Mouse (Mus musculus): ENCODE results near the gene Nfatc3. TPM values are rescaled to one million over a fixed set of nuclear protein-coding genes. Genes with fewer than 3 reads are reported as not detected.

Gene Nfatc3
- polyA plus RNA-seq, 1 experiment from 2014 or later: 6.5 TPM

- no peak overlapping the region for H3K4me3 ChIP-seq
- H3K27me3 ChIP-seq (ENCODE audit: insufficient read depth, poor library complexity, severe bottlenecking): no peaks in the 10 kb centered on the region
- peaks cover 6% of the 10 kb centered on the region; the same call in 1 of the 2 replicates for H3K4me1 ChIP-seq
- DNase-seq (ENCODE audit: low spot score): no peak
- WGBS: 94% methylated on average over 4 of the region's 4 CpGs
- H3K36me3 ChIP-seq: peaks cover 50% of the 10 kb centered on the region
- H3K9me3 ChIP-seq: no peaks in the 10 kb centered on the region
- H3K27ac ChIP-seq: no peak overlapping the region
Measured at GRCm38 (mm10) chr8:106108080-106108479, 49.4 kb downstream of the Nfatc3 start.

GRCm38 (mm10) chr8:106108729-106109128 is 50.1 kb downstream of the Nfatc3 start:
- peaks cover 46% of the 10 kb centered on the region for H3K36me3 ChIP-seq
- H3K27ac ChIP-seq: no peak overlapping the region
- WGBS: 92% methylated on average over 3 of the region's 3 CpGs
- no peak overlapping the region for H3K4me3 ChIP-seq
- peaks cover 6% of the 10 kb centered on the region; the same call in 1 of the 2 replicates for H3K4me1 ChIP-seq
- no peaks in the 10 kb centered on the region for H3K9me3 ChIP-seq
- H3K27me3 ChIP-seq (ENCODE audit: insufficient read depth, poor library complexity, severe bottlenecking): no peaks in the 10 kb centered on the region
- DNase-seq (ENCODE audit: low spot score): no peak

GRCm38 (mm10) chr8:106112041-106112440 is 53.4 kb downstream of the Nfatc3 start:
- Histone ChIP-seq H3K27ac (no peak overlapping the region), H3K4me1 (peaks cover 6% of the 10 kb centered on the region; the same call in 1 of the 2 replicates), H3K36me3 (peaks cover 59% of the 10 kb centered on the region), H3K27me3 (ENCODE audit: insufficient read depth, poor library complexity, severe bottlenecking) (no peaks in the 10 kb centered on the region), H3K9me3 (no peaks in the 10 kb centered on the region), H3K4me3 (no peak overlapping the region)
- no peak for DNase-seq (ENCODE audit: low spot score)
- WGBS: 73% methylated on average over 2 of the region's 2 CpGs

- no peak overlapping the region for H3K27ac ChIP-seq
- DNase-seq (ENCODE audit: low spot score): no peak
- H3K4me3 ChIP-seq: no peak overlapping the region
- H3K4me1 ChIP-seq: peaks cover 6% of the 10 kb centered on the region; the same call in 1 of the 2 replicates
- WGBS: 80% methylated on average over 1 of the region's 1 CpGs
- H3K9me3 ChIP-seq: no peaks in the 10 kb centered on the region
- H3K36me3 ChIP-seq: peaks cover 64% of the 10 kb centered on the region
- no peaks in the 10 kb centered on the region for H3K27me3 ChIP-seq (ENCODE audit: insufficient read depth, poor library complexity, severe bottlenecking)
Measured at GRCm38 (mm10) chr8:106112514-106112913, 53.9 kb downstream of the Nfatc3 start.

GRCm38 (mm10) chr8:106115897-106116296 is 57.3 kb downstream of the Nfatc3 start:
- Histone ChIP-seq H3K9me3 (no peaks in the 10 kb centered on the region), H3K4me1 (peaks cover 6% of the 10 kb centered on the region; the same call in 1 of the 2 replicates), H3K36me3 (peaks cover 56% of the 10 kb centered on the region), H3K4me3 (no peak overlapping the region), H3K27ac (no peak overlapping the region), H3K27me3 (ENCODE audit: insufficient read depth, poor library complexity, severe bottlenecking) (no peaks in the 10 kb centered on the region)
- no peak for DNase-seq (ENCODE audit: low spot score)
- WGBS: 89% methylated on average over 3 of the region's 3 CpGs

GRCm38 (mm10) chr8:106123443-106123842 is 64.8 kb downstream of the Nfatc3 start:
- 81% methylated on average over 3 of the region's 3 CpGs for WGBS

GRCm38 (mm10) chr8:106126055-106126454 is 67.4 kb downstream of the Nfatc3 start:
- WGBS: 94% methylated on average over 1 of the region's 1 CpGs
- DNase-seq (ENCODE audit: low spot score): peak; percentile 22
- H3K9me3 ChIP-seq: no peaks in the 10 kb centered on the region
- no peak overlapping the region for H3K4me3 ChIP-seq
- no peaks in the 10 kb centered on the region for H3K27me3 ChIP-seq (ENCODE audit: insufficient read depth, poor library complexity, severe bottlenecking)
- no peak overlapping the region for H3K27ac ChIP-seq
- no peaks in the 10 kb centered on the region for H3K4me1 ChIP-seq
- peaks cover 50% of the 10 kb centered on the region for H3K36me3 ChIP-seq

More at GRCm38 (mm10) chr8:106123443-106123842, 64.8 kb downstream of the Nfatc3 start:
- H3K36me3 ChIP-seq: peaks cover 44% of the 10 kb centered on the region
- no peaks in the 10 kb centered on the region for H3K4me1 ChIP-seq
- H3K27ac ChIP-seq: no peak overlapping the region
- H3K27me3 ChIP-seq (ENCODE audit: insufficient read depth, poor library complexity, severe bottlenecking): no peaks in the 10 kb centered on the region
- H3K4me3 ChIP-seq: no peak overlapping the region
- H3K9me3 ChIP-seq: no peaks in the 10 kb centered on the region
- DNase-seq (ENCODE audit: low spot score): no peak

- H3K36me3 ChIP-seq: peaks cover 55% of the 10 kb centered on the region
- 66% methylated on average over 3 of the region's 3 CpGs for WGBS
Measured at GRCm38 (mm10) chr8:106127054-106127453, 68.4 kb downstream of the Nfatc3 start.

GRCm38 (mm10) chr8:106127882-106128410 is 69.3 kb downstream of the Nfatc3 start:
- Histone ChIP-seq H3K4me1 (no peaks in the 10 kb centered on the region), H3K9me3 (no peaks in the 10 kb centered on the region), H3K27me3 (ENCODE audit: insufficient read depth, poor library complexity, severe bottlenecking) (peaks cover 8% of the 10 kb centered on the region; the same call in 1 of the 2 replicates), H3K27ac (no peak overlapping the region), H3K4me3 (no peak overlapping the region), H3K36me3 (peaks cover 64% of the 10 kb centered on the region)
- DNase-seq (ENCODE audit: low spot score): peak; percentile 24
- 80% methylated on average over 10 of the region's 10 CpGs for WGBS

More at GRCm38 (mm10) chr8:106127054-106127453, 68.4 kb downstream of the Nfatc3 start:
- DNase-seq (ENCODE audit: low spot score): no peak
- Histone ChIP-seq H3K9me3 (no peaks in the 10 kb centered on the region), H3K4me1 (no peaks in the 10 kb centered on the region), H3K27me3 (ENCODE audit: insufficient read depth, poor library complexity, severe bottlenecking) (no peaks in the 10 kb centered on the region), H3K4me3 (no peak overlapping the region), H3K27ac (no peak overlapping the region)

GRCm38 (mm10) chr8:106129232-106129930 is 70.7 kb downstream of the Nfatc3 start:
- Histone ChIP-seq H3K9me3 (no peaks in the 10 kb centered on the region), H3K27ac (no peak overlapping the region)
- DNase-seq (ENCODE audit: low spot score): peak; percentile 36

GRCm38 (mm10) chr8:106129997-106130396 is 71.4 kb downstream of the Nfatc3 start:
- Histone ChIP-seq H3K9me3 (no peaks in the 10 kb centered on the region), H3K4me1 (peaks cover 4% of the 10 kb centered on the region; the same call in 1 of the 2 replicates), H3K36me3 (peaks cover 63% of the 10 kb centered on the region), H3K27me3 (ENCODE audit: insufficient read depth, poor library complexity, severe bottlenecking) (peaks cover 29% of the 10 kb centered on the region), H3K4me3 (no peak overlapping the region), H3K27ac (no peak overlapping the region)
- peak; percentile 31 for DNase-seq (ENCODE audit: low spot score)
- 79% methylated on average over 2 of the region's 2 CpGs for WGBS

More at GRCm38 (mm10) chr8:106129232-106129930, 70.7 kb downstream of the Nfatc3 start:
- H3K36me3 ChIP-seq: peaks cover 63% of the 10 kb centered on the region
- H3K4me1 ChIP-seq: no peaks in the 10 kb centered on the region
- H3K4me3 ChIP-seq: no peak overlapping the region
- H3K27me3 ChIP-seq (ENCODE audit: insufficient read depth, poor library complexity, severe bottlenecking): peaks cover 23% of the 10 kb centered on the region

- peak; percentile 46 for DNase-seq (ENCODE audit: low spot score)
- Histone ChIP-seq H3K4me3 (no peak overlapping the region), H3K27me3 (ENCODE audit: insufficient read depth, poor library complexity, severe bottlenecking) (peaks cover 34% of the 10 kb centered on the region), H3K4me1 (peaks cover 9% of the 10 kb centered on the region), H3K27ac (no peak overlapping the region), H3K9me3 (no peaks in the 10 kb centered on the region), H3K36me3 (peaks cover 63% of the 10 kb centered on the region)
- WGBS: 74% methylated on average over 2 of the region's 2 CpGs
Measured at GRCm38 (mm10) chr8:106130505-106130904, 71.9 kb downstream of the Nfatc3 start.

- no peak overlapping the region for H3K4me3 ChIP-seq
- peak; percentile 62 for DNase-seq (ENCODE audit: low spot score)
- no peaks in the 10 kb centered on the region for H3K9me3 ChIP-seq
- H3K4me1 ChIP-seq: peaks cover 14% of the 10 kb centered on the region
- peaks cover 63% of the 10 kb centered on the region for H3K36me3 ChIP-seq
- H3K27me3 ChIP-seq (ENCODE audit: insufficient read depth, poor library complexity, severe bottlenecking): peaks cover 39% of the 10 kb centered on the region
- 90% methylated on average over 4 of the region's 4 CpGs for WGBS
- H3K27ac ChIP-seq: no peak overlapping the region
Measured at GRCm38 (mm10) chr8:106131021-106131420, 72.4 kb downstream of the Nfatc3 start.

All from heart, embryonic 10.5 days (tissue).